Mouse (Mus musculus) ovary, postnatal 36 days (tissue): ENCODE results near the gene Shprh.
"Not testable (repeated sequence)": the region's sequence is repeated elsewhere in the genome, so short reads cannot be mapped to it uniquely, and the experiment has no call there.

Experiments
- DNase-seq: peaks from one replicate; pipeline ENCODE4 v3.0.0; 2022; ENCODE audit warnings: low spot score, mixed read lengths

Gene Shprh

GRCm38 (mm10) chr10:11248210-11248609 lies 99.0 kb downstream of the Shprh start:
- DNase-seq, result no peak

DNA sequence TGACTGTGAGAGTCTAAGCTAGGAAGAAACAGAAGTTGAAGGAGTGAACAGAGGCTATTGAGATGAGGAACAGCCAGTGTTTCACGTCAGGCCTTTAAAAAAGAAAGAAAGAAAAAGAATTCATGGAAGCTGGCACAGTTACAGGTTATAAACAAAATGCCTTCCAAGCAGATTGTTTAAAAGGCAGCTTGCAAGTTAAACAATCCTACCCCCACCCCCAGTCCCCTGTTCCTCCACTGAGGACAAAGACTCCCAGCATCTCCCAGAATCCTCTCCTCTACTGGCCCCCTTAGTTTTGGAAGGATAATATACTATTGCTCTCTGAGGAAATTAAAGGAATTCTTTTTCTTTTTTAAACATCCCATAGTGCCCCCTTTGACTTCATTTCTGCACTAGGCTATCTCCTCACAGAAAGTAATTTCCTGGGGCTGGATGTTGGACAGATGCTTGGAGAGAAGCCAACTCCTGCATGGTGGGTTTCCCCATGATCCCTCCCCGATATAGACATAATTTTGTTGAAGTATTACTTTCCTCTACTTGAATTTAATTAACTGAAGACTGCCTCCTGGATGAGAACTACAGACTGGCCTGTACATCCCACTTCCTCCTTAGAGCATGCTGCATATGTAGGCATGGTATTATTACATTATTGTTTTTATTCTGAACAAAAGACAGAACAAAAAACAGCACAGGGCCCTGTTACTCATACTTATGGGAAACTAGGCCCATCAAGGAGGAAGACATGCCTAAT lies 101.2 kb downstream of the Shprh start:
- DNase-seq, result no peak

GRCm38 (mm10) chr10:11253581-11253980 lies 104.4 kb downstream of the Shprh start:
- DNase-seq, result not testable (repeated sequence)

DNA sequence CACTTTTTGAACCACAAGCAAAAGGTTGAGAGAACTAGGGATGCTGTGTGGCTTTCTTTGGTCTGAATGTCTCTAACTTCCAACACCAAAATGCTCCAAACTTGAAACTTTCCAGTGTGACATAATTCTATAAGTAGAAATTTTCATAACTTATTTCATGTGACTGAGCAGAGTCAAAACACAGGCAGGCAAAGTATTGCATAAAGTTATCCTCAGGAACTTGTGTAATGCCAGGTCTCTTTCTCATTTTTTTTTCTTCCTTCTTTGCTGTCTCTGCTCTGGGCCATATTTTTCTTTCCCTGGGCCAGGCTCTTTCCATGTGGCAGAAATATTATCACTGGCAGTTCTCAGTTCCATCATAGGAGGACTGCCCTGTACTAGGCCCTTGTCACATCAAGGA lies 110.9 kb downstream of the Shprh start:
- no peak for DNase-seq

GRCm38 (mm10) chr10:11262292-11262691 lies 113.1 kb downstream of the Shprh start:
- DNase-seq, result not testable (repeated sequence)

DNA sequence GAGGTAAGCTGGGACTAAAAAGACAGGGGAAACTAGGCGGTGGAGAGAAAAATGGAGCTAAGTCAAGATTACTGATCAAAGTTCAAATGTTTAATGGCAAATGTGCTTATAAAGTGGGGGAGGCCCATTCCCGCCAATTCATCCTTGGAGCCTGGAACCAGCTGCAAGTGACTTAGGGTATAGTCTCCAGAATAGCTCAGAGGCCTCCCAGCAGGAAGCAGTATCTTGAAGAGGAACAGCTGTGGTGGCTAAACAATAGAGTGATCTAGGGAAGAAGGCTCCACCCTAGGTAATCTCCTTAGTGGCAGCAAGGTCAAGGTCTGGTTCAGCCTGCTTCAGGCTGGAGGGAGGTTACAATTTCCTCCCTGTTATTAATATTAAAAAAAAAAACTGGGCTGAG lies 114.6 kb downstream of the Shprh start:
- DNase-seq, result not testable (repeated sequence)
